Comparison of ENCODE assay signal across 21 mouse cellular contexts in genomic region chr15:63526820-63527219, GRCm38 (mm10).
DNase-seq lines count a peak whose midpoint lies in the region; ATAC-seq and TF ChIP-seq lines count a peak whose summit lies in the region.
"Had no signal": no experiment of that assay in that cellular context is flagged by ENCODE, and none has a peak within 500 bp of the region (broad histone marks: within the 10 kb centered on the region; RNA-seq: fewer than 3 reads in every experiment).

No protein-coding gene starts in this region.

- DNase-seq in cerebellum, postnatal 14 days: peak; percentile 6 to 22
- DNase-seq in cerebellum, postnatal 4 days (ENCODE audit: low spot score in 2 of 2): no peak
- DNase-seq in heart, postnatal 0 days (ENCODE audit: low spot score): peak; percentile 20
- DNase-seq in heart, adult 18-20 months: no peak
- peak; percentile 61 for DNase-seq in midbrain, postnatal 0 days (ENCODE audit: low spot score)
- DNase-seq in adrenal gland, postnatal 4 days (ENCODE audit: low spot score in 2 of 2): no peak
- DNase-seq in urinary bladder, postnatal 10 days (ENCODE audit: low spot score): no peak
- DNase-seq: adrenal gland, adult 8-10 months; cerebellum, adult 11-12 months; cerebellum, postnatal 36 days; gastrocnemius, postnatal 14 days; heart, postnatal 14 days; kidney, adult 8-10 months; kidney, postnatal 14 days; liver, embryonic 13.5 days; thymus, postnatal 4 days had no signal

- no peaks in the 10 kb centered on the region for H3K9me3 ChIP-seq in heart, postnatal 0 days (replicated peaks; ENCODE audit: control insufficient read depth, low read length)
- no peaks in the 10 kb centered on the region for H3K9me3 ChIP-seq in midbrain, postnatal 0 days (ENCODE audit: low read length)
- no peaks in the 10 kb centered on the region for H3K9me3 ChIP-seq in midbrain, embryonic 15.5 days
- H3K9me3 ChIP-seq: hindbrain, embryonic 12.5 days; liver, embryonic 13.5 days; lung, embryonic 15.5 days; midbrain, embryonic 10.5 days had no signal

- no peaks in the 10 kb centered on the region for H3K4me1 ChIP-seq in heart, postnatal 0 days (ENCODE audit: control insufficient read depth, insufficient read depth)
- H3K4me1 ChIP-seq in midbrain, postnatal 0 days (ENCODE audit: insufficient read depth, low read length): no peaks in the 10 kb centered on the region
- 0 out of 2 replicates have a peak, but pooled peaks cover 3% of the 10 kb centered on the region for H3K4me1 ChIP-seq in midbrain, embryonic 15.5 days
- H3K4me1 ChIP-seq: hindbrain, embryonic 12.5 days; liver, embryonic 13.5 days; midbrain, embryonic 10.5 days had no signal

- H3K4me2 ChIP-seq in heart, postnatal 0 days (ENCODE audit: low read depth, low read length): no peak overlapping the region
- H3K4me2 ChIP-seq in midbrain, postnatal 0 days (ENCODE audit: low read depth, low read length, poor library complexity, severe bottlenecking): no peak overlapping the region
- no peak overlapping the region for H3K4me2 ChIP-seq in midbrain, embryonic 15.5 days
- H3K4me2 ChIP-seq: hindbrain, embryonic 12.5 days; liver, embryonic 13.5 days; lung, embryonic 15.5 days had no signal

- ATAC-seq in heart, postnatal 0 days (ENCODE audit: insufficient read depth, low read depth): peak; percentile 41; the same call in 1 of the 2 replicates
- no peak for ATAC-seq in midbrain, postnatal 0 days (ENCODE audit: low FRiP score)
- ATAC-seq in midbrain, embryonic 15.5 days (replicated peaks): no peak

- H3K9ac ChIP-seq in heart, postnatal 0 days (replicated peaks; ENCODE audit: low read depth, low read length): no peak overlapping the region
- H3K9ac ChIP-seq in midbrain, postnatal 0 days (replicated peaks; ENCODE audit: low read length, poor library complexity, severe bottlenecking): no peak overlapping the region
- no peak overlapping the region for H3K9ac ChIP-seq in midbrain, embryonic 15.5 days
- H3K9ac ChIP-seq: hindbrain, embryonic 12.5 days; liver, embryonic 13.5 days; lung, embryonic 15.5 days had no signal

- H3K4me3 ChIP-seq in heart, postnatal 0 days (ENCODE audit: low read depth, low read length): no peak overlapping the region
- no peak overlapping the region for H3K4me3 ChIP-seq in midbrain, postnatal 0 days (ENCODE audit: low read depth, low read length)
- no peak overlapping the region for H3K4me3 ChIP-seq in midbrain, embryonic 15.5 days
- H3K4me3 ChIP-seq: hindbrain, embryonic 12.5 days; liver, embryonic 13.5 days; lung, embryonic 15.5 days; midbrain, embryonic 10.5 days had no signal

- WGBS in heart, postnatal 0 days: 25% methylated on average over 2 of the region's 2 CpGs
- 89% methylated on average over 2 of the region's 2 CpGs for WGBS in midbrain, postnatal 0 days
- WGBS in midbrain, embryonic 15.5 days: 82% methylated on average over 2 of the region's 2 CpGs

- TF ChIP-seq CTCF in heart, postnatal 0 days (IDR thresholded peaks at IDR 0.05; ENCODE audit: low read depth): no peak
- TF ChIP-seq CTCF in midbrain, postnatal 0 days (IDR thresholded peaks at IDR 0.05): no peak

- no peaks in the 10 kb centered on the region for H3K27me3 ChIP-seq in heart, postnatal 0 days (ENCODE audit: control insufficient read depth, insufficient read depth, low read length)
- H3K27me3 ChIP-seq in midbrain, postnatal 0 days (ENCODE audit: insufficient read depth, low read length): no peaks in the 10 kb centered on the region
- no peaks in the 10 kb centered on the region for H3K27me3 ChIP-seq in midbrain, embryonic 15.5 days (replicated peaks)
- H3K27me3 ChIP-seq: hindbrain, embryonic 12.5 days; liver, embryonic 13.5 days; lung, embryonic 15.5 days had no signal

- TF ChIP-seq EP300 in heart, postnatal 0 days (IDR thresholded peaks at IDR 0.05; ENCODE audit: low read depth): no peak

- H3K27ac ChIP-seq in heart, postnatal 0 days (ENCODE audit: low read depth): no peak overlapping the region
- no peak overlapping the region for H3K27ac ChIP-seq in midbrain, postnatal 0 days (ENCODE audit: low read depth, low read length)
- H3K27ac ChIP-seq in midbrain, embryonic 15.5 days: no peak overlapping the region
- H3K27ac ChIP-seq: hindbrain, embryonic 12.5 days; liver, embryonic 13.5 days; lung, embryonic 15.5 days; macrophage; midbrain, embryonic 10.5 days had no signal

- H3K36me3 ChIP-seq in heart, postnatal 0 days (replicated peaks; ENCODE audit: control insufficient read depth, insufficient read depth, low read length): no peaks in the 10 kb centered on the region
- no peaks in the 10 kb centered on the region for H3K36me3 ChIP-seq in midbrain, postnatal 0 days (ENCODE audit: insufficient read depth, low read length)
- no peaks in the 10 kb centered on the region for H3K36me3 ChIP-seq in midbrain, embryonic 15.5 days (replicated peaks)
- H3K36me3 ChIP-seq: hindbrain, embryonic 12.5 days; liver, embryonic 13.5 days; lung, embryonic 15.5 days; midbrain, embryonic 10.5 days had no signal

Comparison
In these comparisons a context has a peak if more than half of its experiments do, and no peak if none do; other contexts are left out.
1. DNase-seq: peak in cerebellum, postnatal 14 days (2 of 2), heart, postnatal 0 days (single experiment) and midbrain, postnatal 0 days (single experiment); none in cerebellum, postnatal 4 days (0 of 2), heart, adult 18-20 months (0 of 2), adrenal gland, postnatal 4 days (0 of 2) and urinary bladder, postnatal 10 days (single experiment).